Mouse (Mus musculus) neural tube, embryonic 12.5 days (tissue): ENCODE results near the gene Thumpd1. TPM values are rescaled to one million over a fixed set of nuclear protein-coding genes. Genes with fewer than 3 reads are reported as not detected.
"Not testable (repeated sequence)": the region's sequence is repeated elsewhere in the genome, so short reads cannot be mapped to it uniquely, and the experiment has no call there.

Experiments used
- ATAC-seq: fragments of 200-750 bp; cut with Nextera tagmentation; 2 replicates; pipeline ENCODE4 v1.8.0; 2017; ENCODE audit warnings: low read depth, mild to moderate bottlenecking, moderate TSS enrichment, moderate library complexity; ENCODE audit not compliant: low FRiP score
- H3K27ac ChIP-seq: fragments of 300-500 bp; sonication (generic); 2 replicates; pipeline ENCODE4 v1.5.1; 2016
- H3K27me3 ChIP-seq: fragments of 300-500 bp; sonication (generic); replicated peaks from 2 replicates; pipeline ENCODE4 v1.6.1; 2016; ENCODE audit warnings: mild to moderate bottlenecking
- H3K36me3 ChIP-seq: fragments of 300-500 bp; sonication (generic); 2 replicates; pipeline ENCODE4 v1.6.1; 2016; ENCODE audit warnings: mild to moderate bottlenecking
- H3K4me1 ChIP-seq: fragments of 300-500 bp; sonication (generic); 2 replicates; pipeline ENCODE4 v1.6.1; 2016
- H3K4me2 ChIP-seq: fragments of 300-500 bp; sonication (generic); replicated peaks from 2 replicates; pipeline ENCODE4 v1.6.1; 2016; ENCODE audit warnings: mild to moderate bottlenecking
- H3K4me3 ChIP-seq: fragments of 300-500 bp; sonication (generic); 2 replicates; pipeline ENCODE4 v1.5.1; 2016
- H3K9ac ChIP-seq: fragments of 300-500 bp; sonication (generic); 2 replicates; pipeline ENCODE4 v1.6.1; 2016; ENCODE audit warnings: mild to moderate bottlenecking
- H3K9me3 ChIP-seq: fragments of 300-500 bp; sonication (generic); 2 replicates; pipeline ENCODE4 v1.6.1; 2016; ENCODE audit warnings: mild to moderate bottlenecking
- WGBS: fragments of 180-500 bp; shearing (Covaris S2); methylation state at CpG from one replicate; pipeline ENCODE4 v1.1.7; 2016; 5-methylcytosine and 5-hydroxymethylcytosine counted together
- polyA plus RNA-seq: library from polyadenylated mRNA; unstranded; fragments of >200 nt; fragmentation: Nextera tagmentation; extraction: Ambion mirVana; gene quantifications from 2 replicates; pipeline ENCODE4 v1.2.1, GENCODE M21; 2016

Gene Thumpd1
- polyA plus RNA-seq, result 81.3 and 86.5 TPM in 2 replicates

- H3K27ac ChIP-seq, result no peak within 1 kb of the TSS
- ATAC-seq, result peak; percentile 96
- under 1% methylated on average over 60 of the region's 60 CpGs for WGBS
Measured at GRCm38 (mm10) chr7:119720253-119720946, at the start of gene Thumpd1. TSS of gene Thumpd1 (minus strand) at chr7:119720798.

GRCm38 (mm10) chr7:119769895-119770294 is 49.3 kb upstream of the Thumpd1 start:
- H3K4me2 ChIP-seq, result no peak overlapping the region
- no peak overlapping the region for H3K9ac ChIP-seq
- H3K36me3 ChIP-seq, result no peaks in the 10 kb centered on the region
- H3K27me3 ChIP-seq, result no peaks in the 10 kb centered on the region
- no peaks in the 10 kb centered on the region for H3K4me1 ChIP-seq
- no peaks in the 10 kb centered on the region for H3K9me3 ChIP-seq
- 94% methylated on average over 8 of the region's 8 CpGs for WGBS
- no peak for ATAC-seq
- H3K27ac ChIP-seq, result no peak overlapping the region
- H3K4me3 ChIP-seq, result no peak overlapping the region

More at GRCm38 (mm10) chr7:119720253-119720946, at the start of gene Thumpd1:
- no peaks in the 10 kb centered on the region for H3K9me3 ChIP-seq
- H3K36me3 ChIP-seq, result peaks cover 35% of the 10 kb centered on the region
- peak within 1 kb of the TSS; percentile 74 for H3K9ac ChIP-seq
- no peaks in the 10 kb centered on the region for H3K27me3 ChIP-seq
- H3K4me1 ChIP-seq, result peaks cover 5% of the 10 kb centered on the region; the same call in 1 of the 2 replicates
- H3K4me2 ChIP-seq, result peak within 1 kb of the TSS; percentile 75
- H3K4me3 ChIP-seq, result peak within 1 kb of the TSS; percentile 95

GRCm38 (mm10) chr7:119766996-119767395 is 46.4 kb upstream of the Thumpd1 start:
- Histone ChIP-seq H3K9ac (no peak overlapping the region), H3K27me3 (no peaks in the 10 kb centered on the region), H3K36me3 (no peaks in the 10 kb centered on the region), H3K4me1 (no peaks in the 10 kb centered on the region), H3K27ac (no peak overlapping the region), H3K4me2 (no peak overlapping the region), H3K9me3 (no peaks in the 10 kb centered on the region), H3K4me3 (no peak overlapping the region)
- 84% methylated on average over 6 of the region's 6 CpGs for WGBS
- no peak for ATAC-seq

- Histone ChIP-seq H3K36me3 (no peaks in the 10 kb centered on the region), H3K9me3 (no peaks in the 10 kb centered on the region), H3K4me1 (no peaks in the 10 kb centered on the region), H3K27ac (no peak overlapping the region), H3K9ac (no peak overlapping the region), H3K4me2 (no peak overlapping the region), H3K4me3 (no peak overlapping the region), H3K27me3 (no peaks in the 10 kb centered on the region)
- 74% methylated on average over 3 of the region's 3 CpGs for WGBS
- ATAC-seq, result no peak
Measured at GRCm38 (mm10) chr7:119764377-119764776, 43.8 kb upstream of the Thumpd1 start.

GRCm38 (mm10) chr7:119762166-119762697 is 41.6 kb upstream of the Thumpd1 start:
- H3K4me2 ChIP-seq, result no peak overlapping the region
- no peaks in the 10 kb centered on the region for H3K4me1 ChIP-seq
- no peak overlapping the region for H3K4me3 ChIP-seq
- no peak for ATAC-seq
- H3K27me3 ChIP-seq, result no peaks in the 10 kb centered on the region
- H3K9ac ChIP-seq, result no peak overlapping the region
- WGBS, result 69% methylated on average over 4 of the region's 4 CpGs
- H3K9me3 ChIP-seq, result no peaks in the 10 kb centered on the region
- H3K27ac ChIP-seq, result no peak overlapping the region
- H3K36me3 ChIP-seq, result no peaks in the 10 kb centered on the region

- Histone ChIP-seq H3K4me2 (no peak within 1 kb of the TSS), H3K4me1 (no peaks in the 10 kb centered on the region), H3K27ac (no peak within 1 kb of the TSS), H3K9ac (no peak within 1 kb of the TSS), H3K27me3 (no peaks in the 10 kb centered on the region), H3K4me3 (no peak within 1 kb of the TSS), H3K9me3 (no peaks in the 10 kb centered on the region), H3K36me3 (no peaks in the 10 kb centered on the region)
- no peak for ATAC-seq
- 76% methylated on average over 11 of the region's 11 CpGs for WGBS
Measured at GRCm38 (mm10) chr7:119760527-119760951, 39.9 kb upstream of the Thumpd1 start, which contains the start of gene Acsm3. TSS of gene Acsm3 (plus strand) at chr7:119760923.

- no peak overlapping the region for H3K27ac ChIP-seq
- no peak for ATAC-seq
- WGBS, result 95% methylated on average over 1 of the region's 1 CpGs
- no peak overlapping the region for H3K4me3 ChIP-seq
- H3K4me2 ChIP-seq, result no peak overlapping the region
- no peaks in the 10 kb centered on the region for H3K4me1 ChIP-seq
- no peaks in the 10 kb centered on the region for H3K27me3 ChIP-seq
- no peak overlapping the region for H3K9ac ChIP-seq
- no peaks in the 10 kb centered on the region for H3K9me3 ChIP-seq
- no peaks in the 10 kb centered on the region for H3K36me3 ChIP-seq
Measured at GRCm38 (mm10) chr7:119753696-119754095, 33.1 kb upstream of the Thumpd1 start.

- Histone ChIP-seq H3K9me3 (no peaks in the 10 kb centered on the region), H3K27me3 (no peaks in the 10 kb centered on the region), H3K4me1 (no peaks in the 10 kb centered on the region), H3K4me3 (no peak overlapping the region), H3K9ac (no peak overlapping the region), H3K36me3 (no peaks in the 10 kb centered on the region), H3K4me2 (no peak overlapping the region), H3K27ac (no peak overlapping the region)
- ATAC-seq, result no peak
- WGBS, result 65% methylated on average over 2 of the region's 2 CpGs
Measured at GRCm38 (mm10) chr7:119749942-119750341, 29.3 kb upstream of the Thumpd1 start.

- no peak for ATAC-seq
- no peaks in the 10 kb centered on the region for H3K27me3 ChIP-seq
- WGBS, result 70% methylated on average over 2 of the region's 2 CpGs
- H3K4me2 ChIP-seq, result no peak overlapping the region
- H3K9ac ChIP-seq, result no peak overlapping the region
- H3K27ac ChIP-seq, result no peak overlapping the region
- H3K4me3 ChIP-seq, result no peak overlapping the region
- peaks cover 6% of the 10 kb centered on the region; the same call in 1 of the 2 replicates for H3K4me1 ChIP-seq
- H3K9me3 ChIP-seq, result no peaks in the 10 kb centered on the region
- H3K36me3 ChIP-seq, result no peaks in the 10 kb centered on the region
Measured at GRCm38 (mm10) chr7:119748761-119749160, 28.2 kb upstream of the Thumpd1 start.

GRCm38 (mm10) chr7:119745869-119746268 is 25.3 kb upstream of the Thumpd1 start:
- Histone ChIP-seq H3K9ac (no peak overlapping the region), H3K4me2 (no peak overlapping the region), H3K27me3 (no peaks in the 10 kb centered on the region), H3K27ac (no peak overlapping the region), H3K4me3 (no peak overlapping the region), H3K36me3 (no peaks in the 10 kb centered on the region), H3K4me1 (peaks cover 6% of the 10 kb centered on the region; the same call in 1 of the 2 replicates), H3K9me3 (no peaks in the 10 kb centered on the region)
- 76% methylated on average over 1 of the region's 1 CpGs for WGBS
- ATAC-seq, result no peak

GRCm38 (mm10) chr7:119744321-119744720 is 23.7 kb upstream of the Thumpd1 start:
- 8% methylated on average over 34 of the region's 34 CpGs for WGBS
- Histone ChIP-seq H3K4me3 (no peak overlapping the region), H3K4me2 (peak overlapping the region; percentile 41), H3K27ac (no peak overlapping the region), H3K9ac (0 out of 2 replicates have a peak overlapping the region, but pooled peaks have one; percentile 5), H3K9me3 (no peaks in the 10 kb centered on the region), H3K27me3 (no peaks in the 10 kb centered on the region), H3K4me1 (peaks cover 6% of the 10 kb centered on the region; the same call in 1 of the 2 replicates), H3K36me3 (no peaks in the 10 kb centered on the region)
- ATAC-seq, result 0 out of 2 replicates have a peak, but pooled peaks have one; percentile 31

GRCm38 (mm10) chr7:119739798-119740468 is 19.3 kb upstream of the Thumpd1 start:
- H3K36me3 ChIP-seq, H3K9me3 ChIP-seq, H3K27me3 ChIP-seq, H3K4me1 ChIP-seq, H3K27ac ChIP-seq: not testable (repeated sequence)
- peak; percentile 86 for ATAC-seq
- 3% methylated on average over 34 of the region's 44 CpGs for WGBS
- Histone ChIP-seq H3K9ac (peak overlapping the region; percentile 33; the same call in 1 of the 2 replicates), H3K4me3 (peak overlapping the region; percentile 33), H3K4me2 (peak overlapping the region; percentile 56)
